Mouse (Mus musculus) layer of hippocampus, postnatal 10 days (tissue): ENCODE data around the gene Mylk3. TPM values are rescaled to one million over a fixed set of nuclear protein-coding genes. Genes with fewer than 3 reads are reported as not detected.
A peak's percentile ranks its signal among the peaks of the same experiment; 100 is the strongest.

ENCODE experiments used
- DNase-seq, 2 experiments: peaks; one replicate each; pipeline ENCODE4 v3.0.0; 2021; ENCODE audit warnings: low spot score in 2 of 2
- total RNA-seq, 2 experiments: library from RNA; stranded (reverse); gene quantifications; 2 replicates each; pipeline ENCODE4 v1.2.3; 2021

Gene Mylk3
- total RNA-seq, 2 experiments from 2014 or later, result 0.36 to 0.39 TPM

GRCm38 (mm10) chr8:85321981-85322380, 64.2 kb downstream of the Mylk3 start:
- no peak for DNase-seq

- no peak for DNase-seq
Observed at GRCm38 (mm10) chr8:85318534-85318933, 67.6 kb downstream of the Mylk3 start.

GRCm38 (mm10) chr8:85313036-85313435, 73.1 kb downstream of the Mylk3 start:
- no peak for DNase-seq

GRCm38 (mm10) chr8:85311743-85312142, 74.4 kb downstream of the Mylk3 start:
- no peak for DNase-seq

GRCm38 (mm10) chr8:85308564-85308963, 77.6 kb downstream of the Mylk3 start:
- DNase-seq, result no peak

GRCm38 (mm10) chr8:85303531-85303930, 82.6 kb downstream of the Mylk3 start:
- no peak for DNase-seq

- DNase-seq, result no peak
Observed at GRCm38 (mm10) chr8:85302931-85303330, 83.2 kb downstream of the Mylk3 start.

- DNase-seq, result no peak
Observed at GRCm38 (mm10) chr8:85301941-85302340, 84.2 kb downstream of the Mylk3 start.

GRCm38 (mm10) chr8:85299434-85300077, 86.6 kb downstream of the Mylk3 start, which contains the start of the genes Orc6 and Vps35:
Orc6 (plus strand) TSS chr8:85299632.
Vps35 (minus strand) TSS chr8:85299802.
- peak; percentile 96 to 97 for DNase-seq

GRCm38 (mm10) chr8:85298600-85299433, 87.3 kb downstream of the Mylk3 start:
- peak in 1 of 2 experiments; percentile 15 for DNase-seq

GRCm38 (mm10) chr8:85286846-85287245, 99.3 kb downstream of the Mylk3 start:
- no peak for DNase-seq

Other genes with a start within 250 kb of the Mylk3 start
- not detected for gene Cks1brt, start 234.4 kb downstream of the Mylk3 start, total RNA-seq
- gene Olfr371, start 160.4 kb downstream of the Mylk3 start, total RNA-seq, result not detected
- gene Orc6, start 86.7 kb downstream of the Mylk3 start, total RNA-seq, result 10 to 100 TPM; 43.4 to 43.6 TPM
- 100 to 1,000 TPM; 145 to 148 TPM for gene Vps35, start 86.5 kb downstream of the Mylk3 start, total RNA-seq
- gene 4921524J17Rik, start 46.5 kb upstream of the Mylk3 start, total RNA-seq, result 10 to 100 TPM; 26.2 to 29.3 TPM
- 10 to 100 TPM; 51.9 to 58.7 TPM for gene Gpt2, start 106.2 kb upstream of the Mylk3 start, total RNA-seq
- 100 to 1,000 TPM; 167 to 191 TPM for gene Dnaja2, start 169.0 kb upstream of the Mylk3 start, total RNA-seq